Mouse (Mus musculus) retina, postnatal 1 day (tissue): ENCODE results near the gene Tnr.

Experiments
- DNase-seq: peaks from one replicate; pipeline ENCODE4 v3.0.0-alpha.2; 2012

The Tnr gene

DNA sequence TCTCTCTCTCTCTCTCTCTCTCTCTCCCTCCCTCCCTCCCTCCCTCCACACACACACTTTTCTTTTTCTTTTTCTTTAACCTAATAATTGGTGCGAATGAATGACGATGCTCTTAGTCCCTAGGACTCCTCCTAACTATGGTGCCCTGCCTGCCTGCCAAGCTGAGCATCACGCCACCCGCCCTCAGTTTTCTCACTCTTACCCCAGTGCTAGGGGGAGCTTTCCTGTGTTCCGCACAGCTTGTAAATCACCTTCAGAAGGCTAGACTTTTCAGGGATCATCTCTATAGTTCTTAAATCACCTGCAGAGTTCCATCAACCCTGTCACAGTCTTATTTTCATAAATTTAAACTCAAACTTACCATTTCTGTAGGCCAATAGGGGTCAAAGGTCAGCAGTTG lies 200.2 kb downstream of the Tnr start:
- no peak for DNase-seq

DNA sequence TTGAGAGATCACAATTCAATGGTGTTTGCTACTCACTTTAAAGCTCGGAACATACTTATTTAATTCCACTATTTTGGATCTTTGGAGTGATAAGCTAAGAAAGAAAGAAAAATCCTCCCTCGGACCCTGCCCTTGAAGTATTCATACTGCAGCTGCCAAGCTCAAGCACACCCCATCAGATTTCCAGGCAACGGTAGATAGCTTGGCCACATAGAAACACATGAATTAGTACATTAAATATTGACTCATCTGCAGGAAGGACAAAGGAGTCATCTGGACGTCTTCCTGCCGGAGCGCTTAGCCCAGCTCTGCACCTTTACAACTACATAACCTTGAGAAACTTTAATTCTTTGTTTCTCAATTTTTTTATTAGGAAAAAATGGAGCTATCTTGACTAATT lies 205.7 kb downstream of the Tnr start:
- DNase-seq = no peak

DNA sequence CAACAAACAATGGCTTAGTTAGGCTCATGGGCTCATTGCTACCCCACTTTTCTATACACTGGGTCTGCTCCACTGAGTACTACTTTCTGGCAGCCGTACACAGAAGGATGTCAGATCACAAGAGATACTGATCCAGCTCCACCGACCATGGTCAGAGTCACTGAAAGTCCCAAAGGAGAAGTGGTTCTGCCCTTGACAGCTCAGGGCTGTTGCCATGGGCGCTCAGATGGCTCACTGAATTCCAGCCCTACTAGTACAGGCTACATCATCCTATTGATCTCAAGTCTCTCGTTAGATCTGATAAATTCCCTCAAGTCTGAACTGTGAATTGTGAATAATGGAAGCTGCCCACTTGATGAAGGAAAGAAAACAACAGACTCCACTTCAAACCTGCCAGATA lies 207.3 kb downstream of the Tnr start:
- no peak for DNase-seq

DNA sequence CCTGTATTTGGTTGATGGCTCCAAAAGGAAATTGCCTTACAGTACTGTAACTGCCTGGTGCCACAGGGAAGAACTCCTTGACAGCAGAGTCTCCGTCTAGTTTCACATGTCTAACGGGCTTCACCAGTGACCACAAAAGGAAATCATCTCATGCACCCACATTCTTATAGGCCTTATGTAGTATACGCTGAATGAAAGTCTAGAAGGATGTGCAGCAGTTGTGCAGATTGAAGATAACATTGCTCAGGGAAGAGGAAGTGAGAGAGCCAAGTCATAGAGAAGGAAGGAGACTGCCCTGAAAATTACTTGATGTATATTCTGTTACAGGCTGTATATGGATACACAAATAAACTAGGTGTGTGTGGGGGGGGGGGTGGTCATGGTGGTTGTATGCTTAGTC lies 211.5 kb downstream of the Tnr start:
- DNase-seq = no peak

DNA sequence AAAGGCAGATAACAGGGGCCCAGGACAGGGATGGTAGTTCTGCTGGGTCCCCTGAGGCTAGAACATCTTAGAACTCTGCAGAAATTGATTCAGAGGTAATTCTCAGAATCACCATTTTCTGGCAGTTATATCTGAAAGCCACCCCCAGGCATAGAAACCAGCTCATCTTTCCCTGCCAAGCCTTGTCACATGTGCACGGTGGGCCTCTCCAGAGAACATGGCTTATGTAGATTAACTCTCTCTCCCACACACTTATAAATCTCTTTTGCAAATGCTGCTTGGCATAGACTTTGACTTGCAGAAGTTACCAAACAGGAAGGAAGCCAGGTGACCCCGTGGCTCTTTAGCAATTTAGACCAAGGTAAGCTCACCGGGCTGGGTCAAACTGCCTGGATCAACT lies 215.9 kb downstream of the Tnr start:
- no peak for DNase-seq

DNA sequence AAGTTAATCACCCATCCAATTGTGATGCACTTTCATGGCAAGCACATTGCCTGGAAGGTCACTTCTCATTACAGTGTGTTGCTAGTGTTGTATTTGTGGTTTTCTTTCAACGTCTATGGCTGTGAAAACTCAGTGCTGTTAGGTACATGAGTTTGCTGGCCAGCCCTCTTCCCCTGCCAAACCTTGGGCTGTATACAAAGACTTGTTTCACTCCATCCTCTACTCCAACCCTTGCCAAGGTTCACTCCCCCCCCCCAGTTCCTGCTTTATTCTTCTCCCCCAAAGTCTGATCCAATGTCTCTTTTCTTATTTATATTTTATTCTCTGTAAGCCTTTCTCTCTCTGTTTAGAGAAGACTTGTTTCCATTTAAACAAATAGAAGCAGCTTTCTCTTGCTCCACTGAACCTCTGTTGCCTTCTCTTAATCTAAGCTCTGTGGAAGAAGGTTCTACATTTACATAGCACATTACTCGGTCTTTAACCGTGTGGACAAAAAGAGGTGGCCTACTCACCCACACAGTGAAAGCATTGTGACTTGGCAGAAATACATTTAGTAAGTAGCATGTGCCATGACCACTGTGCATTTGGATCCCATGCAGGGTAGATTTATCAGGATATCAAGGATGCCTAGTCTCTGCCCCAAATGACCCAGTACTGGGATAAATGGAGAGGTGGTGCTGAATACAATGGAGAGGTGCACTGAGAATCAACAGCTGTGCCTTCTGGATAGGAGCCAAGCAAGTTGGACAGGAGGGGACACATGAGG lies 217.9 kb downstream of the Tnr start:
- peak; percentile 62 for DNase-seq

DNA sequence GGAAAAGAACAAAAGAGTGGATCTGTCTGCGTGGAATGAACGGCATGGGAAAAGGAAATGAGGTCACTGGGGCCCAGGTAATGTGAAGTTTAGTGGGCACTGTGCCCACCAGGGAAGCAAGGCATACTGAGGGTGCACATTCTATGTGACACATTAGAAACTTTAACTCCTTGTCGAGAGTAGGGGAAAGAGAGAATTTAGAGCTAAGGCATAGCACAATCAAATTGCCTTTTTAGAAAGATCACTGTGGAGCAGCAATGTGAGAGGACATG lies 218.4 kb downstream of the Tnr start:
- DNase-seq = no peak

DNA sequence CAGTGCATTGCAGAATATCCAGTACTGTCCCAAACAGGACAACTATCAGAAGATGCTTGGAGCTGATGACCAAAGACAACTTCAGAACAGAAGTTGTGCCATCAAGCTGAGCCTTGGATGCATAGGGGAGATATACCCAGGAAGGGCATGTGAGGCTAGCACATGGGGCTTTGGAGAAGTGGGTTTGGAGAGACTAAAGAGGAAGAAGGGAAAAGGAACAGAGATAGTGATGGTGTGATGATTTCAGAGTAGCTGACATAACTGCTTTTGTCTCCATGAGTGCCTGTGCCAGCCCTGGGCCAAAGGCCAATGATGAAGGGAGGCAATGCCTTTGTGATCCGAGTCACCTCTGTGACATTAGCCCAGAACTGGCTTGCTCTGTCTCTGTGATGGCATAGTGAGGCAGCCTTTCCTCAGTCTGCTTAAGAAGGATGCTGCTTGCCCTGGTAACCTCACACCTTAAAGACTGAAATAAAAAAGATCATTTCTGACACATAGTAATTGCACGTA lies 220.2 kb downstream of the Tnr start:
- DNase-seq = no peak

DNA sequence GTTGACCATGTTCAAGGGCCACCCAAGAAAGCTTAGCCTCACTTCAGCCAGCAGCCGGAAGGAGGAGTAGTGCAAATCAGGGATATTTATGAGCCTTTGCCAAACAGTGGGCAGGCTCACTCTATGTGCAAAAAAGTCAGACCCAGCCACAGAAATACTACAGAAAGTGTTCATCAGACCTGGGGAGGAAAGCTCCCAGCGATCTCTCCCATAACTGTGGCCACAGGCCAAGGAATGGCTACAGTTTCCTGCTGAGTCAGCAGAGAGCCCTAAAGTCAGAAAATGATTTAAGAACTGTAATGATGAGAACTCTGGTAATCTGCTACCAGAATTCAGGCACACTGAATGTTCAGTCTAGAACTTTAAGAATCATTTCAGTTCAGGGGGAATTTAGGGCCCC lies 221.7 kb downstream of the Tnr start:
- DNase-seq = no peak

DNA sequence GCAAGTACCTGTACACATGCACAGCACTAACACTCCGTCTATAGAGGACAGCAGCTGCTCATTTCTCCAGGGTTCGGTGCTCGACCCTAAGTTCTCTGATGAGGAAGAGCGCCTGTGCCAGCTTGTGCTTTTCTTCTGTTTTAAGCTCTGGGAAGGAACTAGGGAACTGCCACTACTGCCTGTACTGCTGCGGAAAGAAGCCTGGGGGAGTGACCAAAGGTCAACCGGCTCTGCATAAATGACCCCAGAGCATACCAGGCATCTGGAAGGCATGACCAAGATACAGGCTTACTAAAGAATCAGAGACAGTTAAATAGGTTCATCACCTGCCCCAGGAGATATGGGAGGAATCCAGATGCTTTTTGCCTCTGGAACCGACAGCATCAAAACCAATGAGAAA lies 224.4 kb downstream of the Tnr start:
- DNase-seq = no peak

DNA sequence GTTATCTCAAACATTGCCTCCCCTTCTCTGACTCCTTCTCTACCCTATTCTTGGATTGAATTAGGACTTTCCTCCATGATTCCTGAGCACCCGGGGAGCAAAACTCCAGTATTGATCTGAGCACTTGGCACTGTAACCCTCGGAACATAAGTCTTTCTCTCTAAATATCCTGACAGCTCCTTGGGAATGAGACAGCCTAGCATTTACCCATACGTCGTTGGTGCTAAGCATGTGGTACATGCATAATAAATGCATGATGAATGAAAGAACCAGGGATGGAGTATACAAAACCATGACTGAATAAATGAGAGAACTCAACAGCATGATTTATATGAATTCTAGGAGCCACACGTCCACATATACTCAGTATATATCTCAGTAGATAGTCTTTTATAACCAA lies 226.8 kb downstream of the Tnr start:
- DNase-seq = no peak

DNA sequence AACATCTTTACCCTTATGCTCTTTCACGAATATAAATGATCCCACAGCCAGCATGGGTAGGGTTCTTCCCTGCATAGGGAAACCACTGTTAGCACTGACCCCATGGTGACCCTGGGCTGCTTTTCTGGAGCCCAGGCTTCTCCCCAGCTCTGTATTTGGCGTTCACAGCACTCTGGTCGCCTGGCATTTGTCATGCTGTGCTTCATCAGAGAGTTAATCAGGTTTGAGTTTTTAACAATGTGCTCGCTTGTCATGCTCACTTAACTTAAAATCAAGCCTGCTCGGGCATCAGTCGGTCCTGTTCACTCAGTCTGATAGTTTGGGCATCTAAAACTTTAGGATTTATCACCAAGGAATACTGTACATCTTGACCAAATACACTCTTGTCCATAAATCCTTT lies 227.3 kb downstream of the Tnr start:
- peak; percentile 71 for DNase-seq

DNA sequence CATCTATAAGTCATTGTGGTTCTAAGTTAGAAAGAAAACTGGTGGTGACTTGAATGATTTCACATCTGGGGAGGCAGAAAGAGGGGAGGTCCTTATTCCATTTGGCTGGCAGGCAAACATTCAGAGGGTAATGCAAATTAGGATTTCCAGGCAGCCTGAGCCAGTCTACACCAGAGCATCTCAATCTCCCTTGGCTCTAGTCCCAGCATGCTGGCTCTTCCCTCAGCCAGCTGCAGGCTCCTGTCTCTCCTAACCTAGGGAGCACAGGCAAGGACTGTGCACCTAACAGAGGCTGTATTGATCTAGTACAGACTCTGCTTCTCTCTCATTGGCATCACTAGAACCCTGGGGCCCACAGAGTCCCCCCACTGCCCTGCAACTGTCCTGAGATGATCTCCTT lies 237.4 kb downstream of the Tnr start:
- DNase-seq = no peak

DNA sequence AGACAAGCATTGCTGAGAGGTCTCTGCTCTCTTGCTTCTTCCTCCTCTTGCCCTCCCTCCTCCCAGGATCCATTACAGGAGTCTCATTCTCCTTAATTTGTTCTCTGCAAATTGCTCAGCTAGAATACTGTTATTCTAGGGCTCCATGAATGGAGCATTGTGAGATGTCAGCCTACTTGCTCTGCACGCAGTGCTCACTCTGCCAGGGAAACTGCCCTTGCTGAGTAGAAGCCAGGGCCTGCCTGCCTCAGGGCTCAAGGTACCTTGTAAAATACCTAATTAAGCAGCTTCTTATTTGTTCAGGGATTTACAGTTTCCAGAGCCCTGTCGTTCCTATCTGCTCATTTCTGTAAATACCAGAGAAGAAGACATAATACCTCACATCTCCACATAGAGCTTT lies 240.3 kb downstream of the Tnr start:
- DNase-seq = no peak

DNA sequence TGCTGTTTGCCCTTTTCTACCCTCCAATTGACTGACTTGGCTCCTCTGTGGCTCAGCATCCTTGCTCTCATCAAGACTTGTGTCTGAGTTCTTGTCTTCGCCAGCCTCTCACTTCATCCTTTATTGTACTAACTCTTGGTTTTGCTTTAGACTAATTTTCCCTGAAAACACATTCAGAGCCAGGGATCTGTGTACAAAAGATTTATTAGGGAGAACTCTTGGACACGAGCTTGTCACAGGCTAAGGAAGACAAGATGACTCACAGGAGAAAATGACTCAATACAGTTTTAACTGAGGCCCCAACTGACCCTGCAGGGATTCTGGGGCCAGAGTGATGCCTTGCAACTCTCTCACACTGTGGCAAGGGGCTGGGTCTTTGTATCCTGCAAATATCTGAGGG lies 241.3 kb downstream of the Tnr start:
- DNase-seq = no peak

DNA sequence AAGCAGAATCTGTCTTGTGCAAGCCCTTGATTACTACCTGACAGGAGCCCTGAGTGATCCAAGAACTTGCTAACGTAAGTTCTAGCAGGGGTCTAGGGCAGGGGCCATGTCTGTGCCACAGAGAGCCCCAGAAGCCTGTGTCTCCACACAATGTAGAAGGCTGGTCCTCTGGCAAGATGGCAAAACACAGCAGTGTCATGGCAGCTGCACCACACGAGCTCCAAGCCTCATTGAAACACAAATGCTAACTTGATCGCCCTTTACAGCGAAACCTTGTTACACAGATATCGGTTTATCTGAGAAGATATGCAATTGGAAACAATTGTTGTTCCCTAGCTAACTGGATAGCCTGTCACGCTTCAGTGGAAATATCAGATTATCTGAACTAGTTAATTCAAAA lies 246.4 kb downstream of the Tnr start:
- DNase-seq = peak; percentile 74

DNA sequence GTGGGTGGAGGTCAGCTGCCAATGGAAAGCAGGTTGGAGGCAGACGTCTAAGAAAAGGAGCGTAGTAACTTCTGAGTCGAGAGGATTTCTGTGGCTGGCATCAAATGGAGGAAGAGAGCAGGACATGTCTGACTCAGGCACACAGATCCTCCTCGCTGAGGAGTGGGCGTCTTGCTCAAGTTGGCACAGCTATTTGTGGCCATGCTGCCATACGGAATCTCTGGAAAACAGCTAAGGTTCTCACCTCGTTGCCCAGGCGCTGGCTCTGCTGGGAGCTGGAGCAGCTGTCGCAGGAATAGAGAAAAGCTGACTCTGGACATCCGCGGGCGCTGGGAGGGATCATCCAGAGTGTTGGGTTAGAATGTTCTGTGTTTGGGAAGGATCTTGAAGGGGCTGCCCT lies 250.1 kb downstream of the Tnr start:
- no peak for DNase-seq

DNA sequence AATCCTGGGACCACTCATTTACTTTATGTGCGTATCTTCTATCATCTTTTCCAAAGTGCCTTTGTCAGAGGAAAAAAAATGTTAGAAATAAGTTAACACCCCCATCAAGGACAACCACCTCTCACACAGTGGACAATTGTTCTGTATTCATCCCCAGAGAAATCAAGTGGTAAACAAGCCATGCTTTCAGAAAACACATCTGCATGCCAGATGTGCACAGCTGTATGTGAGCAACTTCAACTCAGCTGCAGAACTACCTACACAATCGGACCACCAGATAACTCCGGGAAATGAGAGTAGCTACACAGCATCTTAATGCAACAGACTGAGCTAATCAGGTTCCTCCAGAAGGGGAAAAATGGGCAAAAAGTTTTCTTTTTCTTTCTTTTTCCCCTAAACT lies 251.6 kb downstream of the Tnr start:
- no peak for DNase-seq

DNA sequence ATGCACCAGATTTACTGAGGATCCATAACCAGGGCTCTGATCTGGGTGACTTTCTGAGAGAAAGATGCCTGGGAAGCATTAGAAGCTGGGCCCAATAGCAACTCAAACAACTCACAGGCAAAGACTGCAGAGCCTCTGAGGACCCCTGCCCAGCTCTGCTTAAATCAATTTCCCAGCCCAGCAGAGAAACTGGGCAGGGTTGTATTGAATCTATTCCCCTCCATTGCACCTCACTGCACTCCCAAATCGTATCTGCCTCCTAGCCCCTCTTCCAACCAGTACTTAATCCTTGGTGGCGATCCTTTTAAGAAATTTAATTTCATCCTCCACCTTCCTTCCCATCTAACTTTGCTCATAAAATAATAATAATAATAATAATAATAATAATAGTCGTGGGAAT lies 253.5 kb downstream of the Tnr start:
- peak; percentile 49 for DNase-seq

DNA sequence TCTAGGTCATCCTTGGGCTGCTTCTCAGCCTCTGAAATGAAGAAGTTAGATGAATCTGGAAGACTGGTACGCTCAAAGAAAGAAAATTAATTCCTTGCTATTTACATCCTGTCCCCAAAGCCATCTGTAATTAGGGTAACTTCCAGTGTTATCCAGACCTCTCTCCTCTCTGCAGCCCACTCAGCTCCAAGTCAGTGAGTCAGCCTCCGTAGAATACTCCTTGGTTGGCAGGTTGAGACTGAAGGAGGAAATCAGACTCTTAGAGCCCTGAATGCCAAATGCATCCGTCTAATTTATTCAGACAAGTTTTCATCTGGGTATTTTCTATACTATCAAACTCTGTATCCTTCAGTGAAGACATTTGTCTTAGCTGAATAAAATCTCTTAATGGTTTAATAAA lies 255.9 kb downstream of the Tnr start:
- DNase-seq = no peak

DNA sequence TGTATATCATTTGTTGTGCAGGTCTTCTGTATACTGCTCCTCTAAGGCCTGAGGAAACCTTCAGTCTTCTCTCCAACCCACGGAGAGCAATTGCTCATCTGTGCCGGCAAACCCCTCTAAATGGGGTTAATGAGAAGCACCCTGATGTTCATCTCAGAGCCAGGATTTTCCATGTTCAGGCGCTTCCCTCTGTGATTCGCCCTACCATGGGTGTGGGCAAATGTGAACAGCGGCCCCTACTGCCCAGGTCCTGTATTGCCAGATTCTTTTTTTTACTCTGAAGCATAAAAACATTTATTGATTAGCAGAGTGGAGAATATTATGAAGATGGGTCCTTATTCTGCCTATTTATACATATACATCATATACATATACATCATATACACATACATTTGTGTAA lies 260.3 kb downstream of the Tnr start:
- DNase-seq = peak; percentile 56

DNA sequence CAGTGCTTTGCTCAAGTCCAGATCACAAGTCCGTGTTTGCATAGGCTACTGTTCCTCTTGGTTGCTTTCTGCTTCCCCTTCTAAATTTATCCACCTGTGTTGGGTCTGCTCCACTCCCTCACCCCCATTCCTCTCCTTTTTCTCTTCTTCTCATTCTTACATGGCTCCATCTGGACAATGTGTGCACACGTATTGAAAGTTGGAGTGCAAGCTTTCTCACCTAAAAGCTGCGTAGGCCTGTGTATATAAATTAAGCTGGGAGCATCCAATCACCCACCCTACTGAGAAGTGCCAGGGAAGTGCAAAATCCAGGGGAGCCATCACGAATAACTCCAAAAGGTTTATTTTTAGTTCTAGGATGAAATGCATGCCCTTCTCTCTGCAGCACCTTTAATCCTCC lies 264.7 kb downstream of the Tnr start:
- DNase-seq = no peak

DNA sequence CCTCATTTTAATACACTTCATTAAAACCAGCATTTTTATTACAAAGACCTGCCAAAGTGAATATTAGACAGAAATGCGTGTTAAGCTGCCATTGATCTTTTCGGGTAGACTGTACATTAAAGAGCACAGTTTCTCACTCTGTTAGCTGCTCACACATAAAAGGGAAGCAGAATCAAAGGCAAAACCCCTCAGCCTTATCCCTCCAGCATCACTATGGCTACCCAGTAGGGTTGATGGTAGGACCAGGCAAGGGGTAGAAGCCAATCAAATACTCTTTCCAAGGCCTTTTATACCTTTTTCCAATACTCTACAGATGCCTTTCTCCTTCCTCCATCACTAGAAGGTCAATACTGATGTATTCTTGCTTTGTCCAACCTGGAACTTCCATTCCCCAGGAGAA lies 269.0 kb downstream of the Tnr start:
- no peak for DNase-seq

DNA sequence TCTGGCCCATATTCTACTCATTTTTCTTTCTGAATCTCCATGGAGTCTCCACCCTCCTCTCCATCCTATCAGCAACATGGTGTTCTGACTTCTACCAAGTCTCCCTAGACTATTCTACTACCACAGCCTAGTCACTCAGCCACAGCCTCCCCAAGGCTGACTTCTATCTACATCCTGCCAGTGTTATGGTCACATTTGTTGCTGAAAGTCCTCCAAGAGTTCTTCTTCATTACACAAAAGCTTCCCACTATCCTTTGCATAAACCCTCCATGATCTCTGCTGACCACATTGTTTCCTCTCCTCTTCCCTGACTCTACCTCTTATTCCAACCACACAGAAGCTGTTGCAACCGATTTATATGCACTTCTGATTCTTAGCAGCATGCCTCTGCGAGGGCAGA lies 272.5 kb downstream of the Tnr start:
- DNase-seq = no peak

DNA sequence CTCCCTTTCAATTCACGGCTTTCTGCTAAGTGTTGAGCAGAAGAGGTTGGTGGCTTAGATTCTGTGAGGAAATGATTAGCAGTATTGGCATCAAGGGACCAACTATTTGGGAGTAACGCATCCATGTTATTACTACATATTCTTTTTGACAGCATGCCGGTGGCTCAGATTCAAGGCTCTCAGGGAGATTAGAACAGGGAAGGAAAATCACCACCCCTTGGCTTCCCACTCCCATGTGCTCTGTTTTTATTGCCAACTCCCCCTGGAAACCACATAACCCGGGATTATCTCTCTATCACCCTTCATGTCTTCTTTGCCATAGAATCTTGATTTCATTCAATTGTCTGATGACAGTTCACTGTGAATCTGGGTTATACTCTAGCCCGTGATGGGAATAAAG lies 276.8 kb downstream of the Tnr start:
- DNase-seq = no peak

DNA sequence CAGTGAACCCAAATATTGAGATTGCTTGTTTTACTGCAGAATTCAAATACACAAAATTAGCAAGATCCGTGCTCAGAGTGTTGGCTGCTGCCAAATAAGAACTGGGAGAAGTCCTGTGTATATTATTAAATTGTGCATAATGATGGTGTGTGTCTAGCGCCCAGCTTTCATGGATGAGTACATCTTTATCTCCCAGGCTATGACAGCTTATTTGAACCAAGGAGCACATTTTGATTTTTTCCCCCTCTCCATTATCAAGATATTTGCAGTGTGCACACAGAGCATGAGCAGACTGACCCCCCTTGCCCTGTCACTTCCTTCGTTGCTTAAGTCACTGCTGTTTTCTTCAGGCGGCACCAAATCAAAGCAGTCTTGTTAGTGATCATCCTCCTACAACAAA lies 278.2 kb downstream of the Tnr start:
- DNase-seq = peak; percentile 48
